Mouse (Mus musculus) thymus, adult 2 months (tissue): ENCODE results near the gene Akr1c20. TPM values are rescaled to one million over a fixed set of nuclear protein-coding genes. Genes with fewer than 3 reads are reported as not detected.

Source experiments
- DNase-seq: peaks from one replicate; pipeline ENCODE4 v3.0.0; 2021
- H3K27ac ChIP-seq: fragments of 200-500 bp; 2 replicates; pipeline ENCODE4 v1.5.1; 2012; ENCODE audit warnings: low read length, control low read depth; ENCODE audit not compliant: control insufficient read depth, insufficient read depth
- H3K27me3 ChIP-seq: fragments of 200-500 bp; 2 replicates; pipeline ENCODE4 v1.6.1; 2012; ENCODE audit warnings: mild to moderate bottlenecking, low read length, moderate library complexity, mixed read lengths; ENCODE audit not compliant: control insufficient read depth, insufficient read depth
- H3K36me3 ChIP-seq: fragments of 200-500 bp; 2 replicates; pipeline ENCODE4 v1.6.1; 2012; ENCODE audit warnings: mild to moderate bottlenecking, low read length, moderate library complexity; ENCODE audit not compliant: control insufficient read depth, insufficient read depth
- H3K4me1 ChIP-seq: fragments of 200-500 bp; replicated peaks from 2 replicates; pipeline ENCODE4 v1.6.1; 2012; ENCODE audit warnings: low read length; ENCODE audit not compliant: control insufficient read depth, insufficient read depth
- H3K4me3 ChIP-seq: fragments of 200-500 bp; 2 replicates; pipeline ENCODE4 v1.5.1; 2012; ENCODE audit warnings: mild to moderate bottlenecking, low read length, control low read depth, moderate library complexity; ENCODE audit not compliant: control insufficient read depth, insufficient read depth
- CTCF ChIP-seq: fragments of 200-500 bp; IDR thresholded peaks from 2 replicates; pipeline ENCODE4 v1.5.1; 2012; ENCODE audit warnings: mild to moderate bottlenecking, control low read depth, low read length, moderate library complexity, borderline replicate concordance; ENCODE audit not compliant: control insufficient read depth, poor library complexity, insufficient read depth; ENCODE audit errors: extremely low read depth
- POLR2A ChIP-seq: fragments of 200-500 bp; IDR thresholded peaks from 2 replicates; pipeline ENCODE4 v1.6.1; 2012; ENCODE audit warnings: mild to moderate bottlenecking, low read length, control low read depth, moderate library complexity; ENCODE audit not compliant: control insufficient read depth, poor library complexity, insufficient read depth; ENCODE audit errors: extremely low read depth
- WGBS: fragments of 180-500 bp; shearing (Covaris S2); methylation state at CpG from one replicate; pipeline ENCODE4 v1.1.7; 2018; 5-methylcytosine and 5-hydroxymethylcytosine counted together
- polyA plus RNA-seq: library from polyadenylated mRNA; depleted of rRNA; stranded (reverse); fragments of >200 nt; gene quantifications from 2 replicates; pipeline ENCODE4 v1.2.3, GENCODE M21; 2012; rRNA removed

The Akr1c20 gene
- not detected in 2 replicates for polyA plus RNA-seq

DNA sequence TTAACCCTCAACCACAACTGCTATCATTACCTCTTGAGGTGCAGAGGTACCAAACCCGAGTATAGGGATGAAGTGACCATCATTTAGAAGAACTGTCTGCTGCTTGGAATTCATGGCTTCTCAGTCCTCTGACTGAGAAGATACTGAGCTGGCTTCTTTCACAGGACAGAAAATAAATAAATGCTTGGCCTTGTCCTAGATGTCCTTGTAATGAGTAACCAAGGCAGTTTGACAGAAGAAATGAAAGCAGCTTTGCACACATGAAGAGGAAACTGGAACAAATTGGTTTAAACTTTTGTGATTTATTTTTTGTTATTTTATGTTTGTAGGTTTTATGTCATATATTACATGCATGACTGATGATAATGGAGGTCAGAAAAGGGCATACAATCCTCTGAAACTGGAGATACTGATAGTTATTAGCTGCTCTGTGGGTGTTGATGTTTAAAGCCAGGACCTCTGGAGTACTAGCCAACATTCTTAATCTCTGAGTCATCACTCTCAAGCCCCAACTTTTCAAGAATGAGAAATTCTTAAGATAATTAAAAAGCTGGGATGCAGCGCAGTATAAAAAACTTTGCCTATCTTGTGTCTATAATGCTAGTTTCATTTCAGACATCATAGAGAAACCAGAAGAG is at the start of gene Akr1c20:
Gene Akr1c20 (minus strand): TSS at position 145 of the 638 bp plus-strand sequence.
- DNase-seq: no peak
- H3K27ac ChIP-seq: no peak within 1 kb of the TSS
- WGBS: 89% methylated on average over 2 of the region's 2 CpGs
- no peak for TF ChIP-seq POLR2A
- no peak for TF ChIP-seq CTCF
- no peaks in the 10 kb centered on the region for H3K27me3 ChIP-seq
- no peaks in the 10 kb centered on the region for H3K36me3 ChIP-seq
- H3K4me1 ChIP-seq: no peaks in the 10 kb centered on the region
- no peak within 1 kb of the TSS for H3K4me3 ChIP-seq

- H3K27ac ChIP-seq: no peak overlapping the region
- no peaks in the 10 kb centered on the region for H3K27me3 ChIP-seq
- H3K4me1 ChIP-seq: no peaks in the 10 kb centered on the region
- no peaks in the 10 kb centered on the region for H3K36me3 ChIP-seq
- no peak overlapping the region for H3K4me3 ChIP-seq
- TF ChIP-seq POLR2A (no peak), CTCF (no peak)
- DNase-seq: no peak
- 90% methylated on average over 2 of the region's 2 CpGs for WGBS
Measured at GRCm38 (mm10) chr13:4565996-4566395, 42.9 kb upstream of the Akr1c20 start.

DNA sequence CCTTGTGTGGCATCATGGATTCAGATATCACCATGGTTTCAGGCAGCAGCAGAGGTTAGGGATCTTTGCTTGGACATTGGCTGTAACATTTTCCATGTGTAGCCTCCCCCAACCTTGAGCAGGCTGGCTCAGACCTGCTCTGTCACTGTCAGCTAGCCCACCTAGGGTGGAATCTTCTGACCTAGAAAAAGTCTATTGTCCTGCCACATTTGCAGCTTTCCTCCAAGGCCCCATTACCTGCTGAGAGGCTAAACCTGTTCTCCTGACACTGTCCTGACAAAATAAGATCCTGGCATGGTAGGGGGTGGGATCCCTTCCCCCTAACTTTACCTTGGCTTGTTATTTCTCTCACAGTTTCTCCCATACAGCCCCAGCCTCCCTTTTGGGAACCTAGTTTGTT is 37.4 kb upstream of the Akr1c20 start:
- TF ChIP-seq CTCF (no peak), POLR2A (no peak)
- no peak overlapping the region for H3K4me3 ChIP-seq

DNA sequence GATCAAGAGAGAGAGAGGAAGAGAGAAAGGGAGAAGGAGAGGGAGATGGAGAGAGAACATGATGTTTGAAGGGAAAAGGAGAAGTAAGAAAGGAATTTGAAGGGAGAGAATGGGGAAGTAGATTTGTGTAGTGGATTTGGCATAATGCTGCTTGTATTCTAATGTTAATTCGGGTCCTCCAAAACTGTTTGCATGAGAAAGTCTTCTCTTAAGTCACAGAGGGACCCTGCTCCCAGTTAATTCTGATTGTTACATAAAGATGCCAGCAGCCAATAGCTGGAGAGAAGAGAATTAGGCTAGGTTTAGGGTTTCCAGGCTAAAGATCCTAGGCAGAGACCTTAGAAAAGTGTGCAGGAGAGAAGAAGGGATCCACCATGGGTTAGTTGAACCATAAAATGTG is 36.0 kb upstream of the Akr1c20 start:
- Histone ChIP-seq H3K36me3 (no peaks in the 10 kb centered on the region), H3K4me3 (no peak overlapping the region), H3K4me1 (no peaks in the 10 kb centered on the region), H3K27me3 (no peaks in the 10 kb centered on the region), H3K27ac (no peak overlapping the region)
- no peak for TF ChIP-seq CTCF
- no peak for TF ChIP-seq POLR2A
- 70% methylated on average over 1 of the region's 1 CpGs for WGBS
- DNase-seq: no peak

More for the DNA sequence above, 37.4 kb upstream of the Akr1c20 start:
- Histone ChIP-seq H3K36me3 (no peaks in the 10 kb centered on the region), H3K27me3 (no peaks in the 10 kb centered on the region), H3K27ac (no peak overlapping the region), H3K4me1 (no peaks in the 10 kb centered on the region)
- DNase-seq: no peak

DNA sequence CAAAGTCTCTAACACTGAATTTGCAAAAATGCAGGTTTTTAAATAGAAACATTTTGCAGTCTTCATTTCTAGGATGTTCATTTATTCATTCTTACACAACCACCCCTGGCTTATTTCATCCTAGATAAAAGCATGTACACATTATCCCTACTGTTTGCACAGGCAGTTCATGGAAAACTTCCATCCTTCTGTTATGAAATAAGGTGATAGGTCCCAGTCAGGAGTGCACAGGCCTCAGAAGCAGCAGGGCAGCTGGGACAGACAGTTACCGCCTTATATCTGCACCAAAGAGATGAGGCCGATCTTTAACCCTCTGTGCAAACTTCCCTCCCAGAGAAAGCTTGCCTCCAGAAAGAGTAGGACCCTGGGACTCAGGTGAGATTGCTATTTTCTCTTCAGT is 8.3 kb downstream of the Akr1c20 start:
- no peaks in the 10 kb centered on the region for H3K36me3 ChIP-seq
- no peak overlapping the region for H3K27ac ChIP-seq
- no peak overlapping the region for H3K4me3 ChIP-seq
- no peaks in the 10 kb centered on the region for H3K27me3 ChIP-seq
- no peaks in the 10 kb centered on the region for H3K4me1 ChIP-seq
- DNase-seq: no peak
- TF ChIP-seq POLR2A (no peak), CTCF (no peak)
- 86% methylated on average over 2 of the region's 2 CpGs for WGBS

DNA sequence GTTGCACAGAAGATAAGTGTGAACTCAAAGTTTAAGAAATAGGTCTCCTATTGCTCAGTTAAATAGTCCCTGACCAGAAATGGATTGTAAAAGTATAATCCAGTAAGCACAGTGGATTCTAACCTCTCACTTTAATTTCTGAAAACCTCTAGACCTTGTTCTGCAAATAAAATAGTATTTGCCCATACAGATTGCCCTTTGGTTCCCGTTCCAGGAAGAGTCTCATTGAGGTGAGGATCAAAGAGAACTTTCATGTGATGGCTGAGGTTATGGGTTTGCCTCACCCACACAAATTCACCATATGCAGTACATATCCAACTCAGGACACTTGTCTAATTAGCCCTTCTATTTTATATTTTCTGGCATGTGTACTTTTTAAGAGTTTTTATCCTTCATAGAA is 55.2 kb downstream of the Akr1c20 start:
- H3K27ac ChIP-seq: no peak overlapping the region
- 77% methylated on average over 1 of the region's 1 CpGs for WGBS
- H3K27me3 ChIP-seq: no peaks in the 10 kb centered on the region
- TF ChIP-seq POLR2A: no peak
- no peak for TF ChIP-seq CTCF
- no peaks in the 10 kb centered on the region for H3K36me3 ChIP-seq
- no peak overlapping the region for H3K4me3 ChIP-seq
- H3K4me1 ChIP-seq: no peaks in the 10 kb centered on the region
- no peak for DNase-seq

GRCm38 (mm10) chr13:4465641-4466040 is 57.5 kb downstream of the Akr1c20 start:
- 98% methylated on average over 2 of the region's 2 CpGs for WGBS
- no peaks in the 10 kb centered on the region for H3K36me3 ChIP-seq
- no peak overlapping the region for H3K4me3 ChIP-seq
- no peak for DNase-seq
- H3K4me1 ChIP-seq: no peaks in the 10 kb centered on the region
- TF ChIP-seq CTCF: no peak
- TF ChIP-seq POLR2A: no peak
- no peak overlapping the region for H3K27ac ChIP-seq
- H3K27me3 ChIP-seq: no peaks in the 10 kb centered on the region

Other genes starting within 250 kb of the Akr1c20 start
- 0.29 and 0.31 TPM in 2 replicates for gene Akr1c12, start 243.9 kb downstream of the Akr1c20 start, polyA plus RNA-seq
- 0.43 TPM in 1 of 2 replicates, not detected in the other for gene Akr1c6, start 89.0 kb downstream of the Akr1c20 start, polyA plus RNA-seq
- gene Akr1c21, start 50.7 kb upstream of the Akr1c20 start, polyA plus RNA-seq: 0.13 TPM in 1 of 2 replicates, not detected in the other
- 0.62 and 1.0 TPM in 2 replicates for gene Akr1e1, start 85.8 kb upstream of the Akr1c20 start, polyA plus RNA-seq